Mouse (Mus musculus) G1E (cell line): ENCODE measurements around the gene Peli2.

Experiments
- CTCF ChIP-seq: IDR thresholded peaks from 2 replicates; pipeline ENCODE4 v1.5.1; 2012; ENCODE audit warnings: low read depth, low read length, inconsistent platforms, mixed read lengths
- GATA1 ChIP-seq: IDR thresholded peaks from 2 replicates; pipeline ENCODE4 v1.6.1; 2012; ENCODE audit warnings: borderline replicate concordance, low read length, inconsistent platforms, mixed read lengths
- TAL1 ChIP-seq: conservative IDR thresholded peaks from 2 replicates; pipeline ENCODE4 v1.6.1; 2012; ENCODE audit warnings: low read depth, low read length, inconsistent platforms, mixed read lengths

GRCm38 (mm10) chr14:48327746-48328145, 207.1 kb downstream of the Peli2 start:
- no peak for TF ChIP-seq CTCF
- no peak for TF ChIP-seq TAL1
- TF ChIP-seq GATA1 = no peak
